Mouse (Mus musculus) MN1 (cell line): Measurements from ENCODE around the gene Styk1.
"Not testable (repeated sequence)": the region's sequence is repeated elsewhere in the genome, so short reads cannot be mapped to it uniquely, and the experiment has no call there.

Source experiments
- DNase-seq: peaks from one replicate; pipeline ENCODE4 v3.0.0-alpha.2; 2016; ENCODE audit warnings: low spot score

The Styk1 gene

DNA sequence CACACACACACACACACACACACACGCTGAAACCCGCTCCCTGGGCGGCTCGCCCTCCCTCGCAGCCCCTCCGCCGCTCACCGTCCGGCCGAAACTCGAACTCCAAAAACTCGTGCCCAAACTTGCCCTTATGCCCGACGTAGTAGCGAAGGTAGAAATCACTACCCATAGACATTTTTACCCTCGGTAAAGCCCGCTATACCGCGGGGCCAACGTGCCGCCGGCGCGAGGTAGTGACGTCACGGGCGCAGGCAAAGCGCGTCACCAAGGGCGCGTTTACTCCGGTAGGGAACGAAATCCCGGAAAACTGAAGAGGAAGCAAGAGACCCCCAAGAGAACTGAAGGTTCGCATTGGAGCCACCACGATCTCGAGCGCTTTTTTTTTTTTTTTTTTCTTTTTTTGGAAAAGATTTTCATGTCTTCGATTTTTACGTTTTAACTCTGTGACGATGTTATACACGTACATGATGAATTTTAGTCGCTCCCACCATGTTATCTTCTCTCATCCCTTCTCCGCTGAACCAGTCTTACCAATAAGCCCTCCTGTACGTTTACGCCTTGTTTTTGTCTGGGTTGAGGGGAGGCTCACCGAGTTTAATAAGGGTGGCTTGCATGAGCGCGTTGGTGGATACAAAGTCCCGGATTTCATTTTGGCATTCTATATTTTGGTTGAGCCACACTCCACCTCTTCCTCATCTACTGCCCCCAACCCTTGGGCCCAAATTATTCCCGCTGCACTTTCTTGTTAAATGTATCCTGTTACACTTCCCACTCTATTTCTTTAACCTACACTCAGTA, 60.2 kb downstream of the Styk1 start, which contains the start of gene Magohb:
Gene Magohb (minus strand): TSS at position 254 of the 798 bp plus-strand sequence.
- DNase-seq: peak; percentile 90

DNA sequence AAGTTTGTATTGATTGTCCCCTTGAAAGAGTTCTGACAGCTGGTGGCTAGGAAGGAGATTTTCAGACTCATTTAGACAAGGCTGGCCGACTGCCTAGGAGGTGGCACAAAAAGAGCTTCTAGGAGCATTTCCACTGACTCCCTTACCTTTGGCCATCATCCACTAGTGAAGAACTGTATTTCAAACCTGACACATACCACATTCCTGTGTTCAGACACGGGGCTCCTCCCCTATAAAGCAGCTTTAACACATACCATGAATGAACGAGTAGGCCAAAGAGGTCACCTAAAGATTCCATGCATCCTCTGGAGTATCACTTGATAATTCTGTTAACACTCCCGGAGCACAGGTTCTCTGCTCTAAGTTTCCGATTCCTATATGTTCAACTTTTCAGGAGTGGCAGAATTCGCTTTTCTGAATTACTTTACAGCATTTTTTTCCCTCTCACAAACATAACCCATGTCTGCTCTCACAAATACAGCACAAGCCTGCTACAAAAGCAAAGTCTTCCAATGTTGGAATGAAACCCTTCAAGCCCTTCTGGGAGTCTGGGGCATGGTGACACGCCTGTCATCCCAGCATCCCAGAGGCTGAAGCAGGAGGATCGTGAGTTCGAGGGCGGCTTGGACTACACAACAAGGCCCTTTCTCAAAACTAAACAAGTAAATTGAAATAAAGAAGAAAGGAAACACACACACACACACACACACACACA, 61.0 kb downstream of the Styk1 start:
- DNase-seq: peak; percentile 25

DNA sequence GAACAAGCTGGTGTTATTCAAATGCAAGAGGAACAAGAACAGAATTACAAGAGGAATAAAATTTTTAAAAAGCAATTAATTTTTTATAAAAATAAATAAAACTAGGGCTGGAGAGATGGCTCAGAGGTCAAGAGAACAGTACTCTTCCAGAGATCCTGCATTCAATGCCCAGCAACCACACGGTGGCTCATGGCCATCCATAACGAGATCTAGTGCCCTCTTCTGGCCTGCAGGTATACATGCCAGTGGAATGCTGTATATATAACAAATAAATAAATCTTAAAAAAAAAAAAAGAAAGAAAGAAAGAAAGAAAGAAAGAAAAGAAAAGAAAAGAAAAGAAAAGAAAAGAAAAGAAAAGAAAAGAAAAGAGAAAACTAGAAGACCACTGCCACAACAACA, 63.0 kb downstream of the Styk1 start:
- DNase-seq: peak; percentile 44

DNA sequence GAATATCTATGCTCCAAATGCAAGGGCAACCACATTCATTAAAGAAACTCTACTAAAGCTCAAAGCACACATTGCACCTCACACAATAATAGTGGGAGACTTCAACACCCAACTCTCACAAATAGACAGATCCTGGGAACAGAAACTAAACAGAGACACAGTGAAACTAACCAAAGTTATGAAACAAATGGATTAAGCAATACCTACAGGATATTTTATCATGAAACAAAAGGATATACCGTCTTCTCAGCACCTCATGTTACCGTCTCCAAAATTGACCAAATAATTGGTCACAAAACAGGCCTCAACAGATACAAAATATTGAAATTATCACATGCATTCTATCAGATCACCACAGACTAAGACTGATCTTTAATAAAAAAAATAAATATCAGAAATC, 75.2 kb downstream of the Styk1 start:
- DNase-seq: not testable (repeated sequence)

DNA sequence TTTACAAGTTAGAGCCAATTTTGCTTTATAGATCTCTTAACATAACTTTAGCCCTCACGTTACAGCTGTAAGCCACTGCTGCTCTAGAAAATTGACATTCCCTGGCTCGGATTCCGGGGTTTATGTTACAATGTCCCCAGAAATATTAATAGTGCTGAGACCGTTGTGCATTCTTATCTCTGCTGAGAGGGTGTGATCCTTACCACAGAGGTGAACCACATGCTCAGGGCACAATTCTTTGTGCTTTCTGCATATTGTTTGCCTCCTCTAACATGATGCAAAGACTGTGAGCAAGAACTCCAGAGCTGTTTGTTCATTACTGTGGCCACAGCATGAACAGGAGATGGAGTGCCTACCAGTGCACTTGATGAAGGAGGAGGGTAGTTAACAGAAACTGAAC, 76.7 kb downstream of the Styk1 start:
- DNase-seq: no peak

DNA sequence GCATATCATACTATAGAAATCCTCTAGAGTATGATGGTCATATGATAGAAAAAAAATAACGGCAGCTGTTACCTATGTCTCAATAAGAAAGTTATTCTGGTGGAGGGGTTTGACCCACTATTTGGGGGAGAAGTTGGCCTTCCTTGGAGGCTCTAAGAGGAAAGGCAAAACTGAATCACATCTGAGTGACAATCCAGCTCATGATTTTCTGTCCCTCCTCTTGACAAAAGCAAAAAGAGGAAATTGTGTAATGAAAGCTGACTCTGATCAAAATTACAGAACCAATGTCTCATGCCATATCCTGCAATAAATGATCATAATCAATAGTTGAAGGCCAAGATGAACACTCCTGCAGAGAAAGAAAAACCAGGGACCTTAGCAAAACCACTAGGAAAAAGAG, 81.1 kb downstream of the Styk1 start:
- no peak for DNase-seq

DNA sequence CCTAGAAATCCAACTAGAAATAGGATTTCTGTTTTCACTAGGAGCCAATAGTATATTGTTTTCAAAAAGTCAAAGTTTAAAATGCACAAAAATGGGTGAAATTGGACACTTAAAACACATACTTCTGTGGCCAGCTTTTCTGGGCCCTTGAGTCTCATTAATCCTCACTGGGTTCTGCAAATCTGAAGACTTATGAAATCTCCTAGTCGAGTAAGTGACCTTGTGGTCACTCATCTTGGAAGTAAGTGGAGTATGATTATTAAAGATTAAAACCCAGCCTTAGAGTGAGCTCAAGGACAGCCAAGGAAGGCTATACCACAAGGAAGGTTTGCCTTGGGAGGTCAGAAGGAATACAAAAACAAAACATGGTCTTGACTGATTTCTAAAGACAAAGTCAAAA, 83.1 kb downstream of the Styk1 start:
- DNase-seq: no peak

DNA sequence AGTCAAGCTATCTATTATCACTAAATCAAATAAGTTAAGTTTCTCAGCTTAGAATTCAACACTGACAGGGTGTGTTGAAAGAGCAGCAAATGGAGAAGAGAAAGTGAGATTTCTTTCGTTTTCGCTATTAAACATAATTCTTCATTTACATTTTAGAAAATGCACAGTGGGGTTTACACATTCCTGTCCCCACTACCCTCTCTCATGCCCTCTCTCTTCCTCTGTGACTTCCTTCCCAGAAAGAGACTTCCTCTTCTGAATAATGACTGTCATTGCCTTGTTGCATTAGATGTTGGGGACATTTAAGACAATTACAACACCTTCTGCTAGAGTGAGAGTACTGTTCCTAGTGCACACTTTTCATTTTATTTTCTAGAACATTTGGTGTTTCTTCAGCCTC, 83.8 kb downstream of the Styk1 start:
- no peak for DNase-seq

DNA sequence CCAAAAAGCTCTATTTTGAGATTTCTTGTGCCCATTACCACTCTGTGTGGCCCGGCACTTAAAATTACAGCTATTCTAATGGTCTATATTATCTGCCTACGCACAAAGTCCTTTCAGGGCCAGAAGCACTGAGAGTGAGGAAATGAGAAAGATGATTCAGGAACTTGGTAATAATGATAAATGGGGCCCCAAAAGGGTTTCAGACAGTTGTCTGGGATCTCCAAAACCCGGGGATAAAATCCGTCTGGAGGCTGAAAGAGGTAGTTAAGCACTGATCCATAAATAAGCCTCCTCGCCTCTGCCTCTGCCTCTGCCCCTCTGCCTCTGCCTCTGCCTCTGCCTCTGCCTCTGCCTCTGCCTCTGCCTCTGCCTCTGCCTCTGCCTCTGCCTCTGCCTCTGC, 89.2 kb downstream of the Styk1 start:
- DNase-seq: no peak

DNA sequence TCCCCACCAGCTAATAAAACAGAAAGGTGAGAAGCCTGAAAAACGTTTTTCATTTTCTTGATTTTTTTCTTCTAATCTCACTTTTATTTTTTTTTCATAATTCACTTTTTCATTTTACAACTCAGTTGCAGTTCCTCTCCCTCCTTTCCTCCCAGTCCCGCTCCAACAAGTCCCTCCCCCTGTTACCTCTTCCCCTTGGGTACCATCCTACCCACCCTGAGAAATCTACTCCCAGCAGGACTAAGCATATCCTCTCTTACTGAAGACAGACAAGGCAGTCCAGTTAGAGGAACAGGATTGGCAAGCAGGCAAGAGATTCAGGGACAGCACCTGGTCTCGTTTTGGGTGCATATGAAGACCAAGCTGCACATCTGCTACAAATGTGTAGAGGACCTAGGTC, 90.6 kb downstream of the Styk1 start:
- no peak for DNase-seq

DNA sequence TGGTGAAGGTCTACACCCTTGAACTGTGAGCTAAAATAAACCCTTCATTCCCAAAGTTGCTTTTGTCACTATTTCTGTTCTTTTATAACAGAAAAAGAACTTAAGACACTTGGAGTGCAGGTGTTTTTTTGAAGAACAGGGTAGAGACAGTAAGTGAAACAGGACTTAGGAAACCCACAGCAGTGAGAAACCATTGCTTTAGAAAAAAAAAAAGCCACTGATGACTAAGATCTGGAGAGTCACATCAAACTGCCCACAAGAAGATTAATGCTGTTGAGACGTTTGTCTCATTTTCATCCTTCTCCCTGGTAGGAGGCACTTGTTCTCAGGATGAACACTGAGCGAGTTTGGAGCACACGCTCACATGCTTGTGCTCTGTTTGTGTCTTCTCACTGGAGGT, 91.4 kb downstream of the Styk1 start:
- DNase-seq: no peak
